Mouse (Mus musculus): ENCODE results near the gene Dbndd2. TPM values are rescaled to one million over a fixed set of nuclear protein-coding genes. Genes with fewer than 3 reads are reported as not detected.
A peak's percentile ranks its signal among the peaks of the same experiment; 100 is the strongest.

Dbndd2 gene
- polyA plus RNA-seq, 1 experiment from 2014 or later = 4.2 TPM

DNA sequence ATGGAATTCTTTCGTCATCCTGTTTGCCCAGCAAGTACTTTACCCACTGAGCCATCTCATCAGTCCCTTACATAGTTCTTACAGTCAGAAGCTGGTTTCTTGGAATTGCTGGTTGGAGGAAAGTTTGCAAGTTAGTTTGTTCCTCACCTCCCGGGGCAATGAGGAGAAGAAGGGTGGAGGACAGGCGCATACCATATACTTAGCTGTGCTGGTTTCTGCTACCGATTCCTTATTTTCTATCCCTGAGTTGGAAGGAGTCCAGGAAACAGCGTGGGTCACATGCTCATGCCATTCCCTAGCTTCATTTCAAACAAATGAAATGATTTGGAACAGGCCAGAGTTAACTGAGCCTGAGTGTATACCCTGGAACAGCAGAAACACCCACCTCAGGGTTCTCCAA, 37.0 kb upstream of the Dbndd2 start:
- no peaks in the 10 kb centered on the region for H3K27me3 ChIP-seq (ENCODE audit: control insufficient read depth, insufficient read depth, low read length)
- DNase-seq (ENCODE audit: low spot score) = no peak
- 82% methylated on average over 5 of the region's 5 CpGs for WGBS
- no peaks in the 10 kb centered on the region for H3K4me1 ChIP-seq (ENCODE audit: control insufficient read depth, insufficient read depth, low read length)
- H3K27ac ChIP-seq (replicated peaks; ENCODE audit: low read depth, low read length) = no peak overlapping the region
- no peak overlapping the region for H3K9ac ChIP-seq (replicated peaks; ENCODE audit: low read length)
- H3K4me2 ChIP-seq (ENCODE audit: low read depth, low read length) = no peak overlapping the region
- H3K9me3 ChIP-seq (replicated peaks; ENCODE audit: control insufficient read depth, low read length) = no peaks in the 10 kb centered on the region
- H3K4me3 ChIP-seq (ENCODE audit: low read depth, low read length) = no peak overlapping the region
- H3K36me3 ChIP-seq (replicated peaks; ENCODE audit: control insufficient read depth, insufficient read depth, low read depth, low read length) = no peaks in the 10 kb centered on the region
- ATAC-seq (replicated peaks; ENCODE audit: insufficient number of reproducible peaks, low FRiP score, low TSS enrichment, low read depth) = no peak

DNA sequence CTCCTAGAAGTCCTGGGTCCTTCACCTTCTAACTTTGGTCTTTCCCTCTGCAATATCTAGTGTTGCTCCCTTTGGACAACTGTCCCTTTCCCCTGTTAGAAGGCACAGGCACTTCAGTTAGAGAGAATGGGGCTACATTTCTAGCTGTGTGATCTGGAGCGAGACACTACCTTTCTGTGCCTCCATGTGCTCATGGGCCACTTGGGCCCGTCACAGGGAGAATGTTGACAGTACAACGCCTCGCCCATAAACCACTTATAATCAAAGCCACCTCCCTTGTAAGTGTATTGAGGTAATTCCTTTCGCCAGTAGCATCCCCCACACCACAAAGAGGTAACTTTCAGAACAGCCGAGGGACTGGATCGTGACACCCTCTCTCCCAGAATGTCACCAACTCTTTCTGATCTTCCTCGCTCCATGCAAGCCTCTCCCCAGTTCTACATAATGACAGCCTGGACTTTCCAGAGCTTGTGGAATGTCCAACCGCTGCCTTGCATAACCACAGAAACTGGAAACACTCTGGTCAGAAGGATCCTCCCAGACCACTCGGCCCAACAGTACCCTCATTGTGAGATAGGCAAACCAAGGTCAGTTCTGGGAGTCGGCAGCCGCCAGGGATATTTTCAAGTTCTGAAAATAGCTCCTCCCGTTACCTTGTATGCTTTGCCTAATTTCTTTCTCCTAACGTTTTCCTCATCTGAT, 36.4 kb upstream of the Dbndd2 start:
- H3K4me1 ChIP-seq (ENCODE audit: control insufficient read depth, insufficient read depth, low read length) = no peaks in the 10 kb centered on the region
- 84% methylated on average over 14 of the region's 14 CpGs for whole genome bisulfite sequencing
- H3K9ac ChIP-seq (replicated peaks; ENCODE audit: low read length) = no peak overlapping the region
- ATAC-seq (replicated peaks; ENCODE audit: insufficient number of reproducible peaks, low FRiP score, low TSS enrichment, low read depth) = no peak
- no peaks in the 10 kb centered on the region for H3K27me3 ChIP-seq (ENCODE audit: control insufficient read depth, insufficient read depth, low read length)
- no peaks in the 10 kb centered on the region for H3K36me3 ChIP-seq (replicated peaks; ENCODE audit: control insufficient read depth, insufficient read depth, low read depth, low read length)
- no peak overlapping the region for H3K4me2 ChIP-seq (ENCODE audit: low read depth, low read length)
- H3K27ac ChIP-seq (replicated peaks; ENCODE audit: low read depth, low read length) = no peak overlapping the region
- no peaks in the 10 kb centered on the region for H3K9me3 ChIP-seq (replicated peaks; ENCODE audit: control insufficient read depth, low read length)
- no peak overlapping the region for H3K4me3 ChIP-seq (ENCODE audit: low read depth, low read length)
- no peak for DNase-seq (ENCODE audit: low spot score)

DNA sequence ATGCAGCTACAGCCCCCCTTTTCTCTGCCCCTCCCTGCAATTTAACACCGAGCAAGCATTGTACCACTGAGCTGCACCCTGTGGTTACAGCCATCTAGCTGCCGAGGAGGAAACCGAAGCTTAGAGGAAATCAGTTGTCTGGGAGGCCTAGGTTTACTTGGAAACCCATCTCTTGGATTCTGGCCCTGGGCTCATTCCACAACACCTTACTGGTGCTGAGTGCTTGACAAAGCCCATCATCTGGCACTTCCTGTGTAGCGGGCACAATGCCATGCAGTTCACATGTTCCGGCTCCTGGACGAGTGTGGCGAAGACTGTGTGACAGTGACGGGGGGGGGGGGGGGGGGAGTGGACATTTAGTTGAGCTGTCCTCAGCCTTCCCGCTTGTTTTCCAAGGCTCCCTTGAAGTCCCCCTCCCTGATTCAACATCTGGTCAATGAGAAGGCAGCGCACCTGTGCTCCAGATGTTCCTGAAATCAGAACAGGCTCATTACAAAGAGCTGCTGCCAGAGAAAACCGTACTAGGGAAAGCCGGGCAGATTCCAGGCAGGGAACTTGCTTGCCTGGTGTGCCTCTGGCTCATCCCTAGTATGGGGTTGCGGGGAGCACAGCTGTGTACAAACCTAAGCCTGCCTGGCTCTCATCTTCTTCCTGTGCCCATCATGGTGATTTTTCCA, 33.8 kb upstream of the Dbndd2 start:
- Histone ChIP-seq H3K27ac (replicated peaks; ENCODE audit: low read depth, low read length) (no peak overlapping the region), H3K36me3 (replicated peaks; ENCODE audit: control insufficient read depth, insufficient read depth, low read depth, low read length) (no peaks in the 10 kb centered on the region), H3K4me3 (ENCODE audit: low read depth, low read length) (no peak overlapping the region), H3K4me2 (ENCODE audit: low read depth, low read length) (no peak overlapping the region), H3K9me3 (replicated peaks; ENCODE audit: control insufficient read depth, low read length) (no peaks in the 10 kb centered on the region), H3K9ac (replicated peaks; ENCODE audit: low read length) (no peak overlapping the region), H3K27me3 (ENCODE audit: control insufficient read depth, insufficient read depth, low read length) (no peaks in the 10 kb centered on the region), H3K4me1 (ENCODE audit: control insufficient read depth, insufficient read depth, low read length) (no peaks in the 10 kb centered on the region)
- ATAC-seq (replicated peaks; ENCODE audit: insufficient number of reproducible peaks, low FRiP score, low TSS enrichment, low read depth) = no peak
- 35% methylated on average over 12 of the region's 13 CpGs for WGBS
- peak; percentile 73 for DNase-seq (ENCODE audit: low spot score)

DNA sequence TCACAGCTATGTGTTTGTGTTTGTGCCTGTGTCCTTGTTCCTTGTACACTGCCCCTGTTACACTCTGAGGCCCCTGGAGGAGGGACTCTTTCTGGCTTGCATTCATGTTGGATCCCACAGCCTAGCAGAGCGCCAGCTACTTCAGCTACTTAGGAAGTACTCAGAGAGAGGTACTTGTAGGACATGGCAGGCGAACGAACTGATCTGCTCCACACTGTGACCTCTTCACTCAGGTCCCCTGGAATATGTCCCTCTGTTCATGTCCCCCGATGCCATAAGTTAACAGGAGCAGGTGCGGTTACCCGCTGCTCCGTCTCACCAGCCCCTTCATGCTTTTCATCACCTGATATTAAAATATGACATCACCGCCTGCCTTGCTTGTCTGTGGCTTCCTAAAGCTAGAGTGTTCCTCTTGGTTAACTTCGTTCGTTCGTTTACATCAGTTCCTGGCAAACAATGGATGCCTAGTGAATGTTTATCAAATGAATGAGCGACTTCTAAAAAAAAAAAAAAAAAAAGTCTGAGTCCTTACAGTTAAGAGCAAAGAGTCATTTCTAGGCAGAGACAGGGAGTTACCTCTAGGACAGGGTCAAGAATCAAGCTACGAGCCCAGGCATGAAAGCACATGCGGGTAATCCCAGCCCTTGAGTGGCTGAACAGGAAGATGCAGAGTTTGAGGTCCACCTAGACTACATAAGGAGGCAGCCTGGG, 32.7 kb upstream of the Dbndd2 start:
- ATAC-seq (replicated peaks; ENCODE audit: insufficient number of reproducible peaks, low FRiP score, low TSS enrichment, low read depth) (no peak), DNase-seq (ENCODE audit: low spot score) (no peak)
- H3K27me3 ChIP-seq (ENCODE audit: control insufficient read depth, insufficient read depth, low read length) = no peaks in the 10 kb centered on the region
- H3K9me3 ChIP-seq (replicated peaks; ENCODE audit: control insufficient read depth, low read length) = no peaks in the 10 kb centered on the region
- H3K9ac ChIP-seq (replicated peaks; ENCODE audit: low read length) = no peak overlapping the region
- no peaks in the 10 kb centered on the region for H3K4me1 ChIP-seq (ENCODE audit: control insufficient read depth, insufficient read depth, low read length)
- H3K4me2 ChIP-seq (ENCODE audit: low read depth, low read length) = no peak overlapping the region
- H3K27ac ChIP-seq (replicated peaks; ENCODE audit: low read depth, low read length) = no peak overlapping the region
- no peak overlapping the region for H3K4me3 ChIP-seq (ENCODE audit: low read depth, low read length)
- no peaks in the 10 kb centered on the region for H3K36me3 ChIP-seq (replicated peaks; ENCODE audit: control insufficient read depth, insufficient read depth, low read depth, low read length)
- 84% methylated on average over 14 of the region's 14 CpGs for WGBS

DNA sequence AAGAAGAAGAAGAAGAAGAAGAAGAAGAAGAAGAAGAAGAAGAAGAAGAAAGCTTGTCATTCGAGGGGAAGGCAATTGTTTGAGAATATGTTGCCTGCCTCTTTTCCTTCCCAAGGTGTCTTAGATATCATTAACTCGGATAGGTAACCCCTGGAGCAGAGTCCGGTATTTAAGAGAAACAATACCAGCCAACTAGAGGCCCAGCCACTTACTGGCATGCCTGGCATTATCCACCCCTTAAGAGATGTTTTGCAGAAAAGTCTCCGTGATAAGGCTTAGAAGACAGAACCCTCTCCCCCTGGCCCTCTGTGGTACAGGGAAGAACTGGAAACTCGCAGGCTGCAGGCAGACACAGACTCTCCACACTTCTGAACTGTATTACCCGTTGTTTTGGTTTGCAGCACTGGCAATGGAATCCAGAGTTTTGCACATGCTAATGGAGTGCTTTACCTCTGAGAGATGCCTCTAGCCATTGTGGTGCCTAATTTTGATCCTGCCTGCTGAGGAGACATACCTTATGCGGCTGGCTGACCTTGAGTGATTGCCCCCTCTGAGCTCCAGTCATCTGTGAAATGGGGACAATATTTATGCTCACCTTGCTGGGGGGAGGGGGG, 31.9 kb upstream of the Dbndd2 start:
- WGBS = 70% methylated on average over 7 of the region's 7 CpGs
- H3K9me3 ChIP-seq (replicated peaks; ENCODE audit: control insufficient read depth, low read length) = no peaks in the 10 kb centered on the region
- no peak for ATAC-seq (replicated peaks; ENCODE audit: insufficient number of reproducible peaks, low FRiP score, low TSS enrichment, low read depth)

DNA sequence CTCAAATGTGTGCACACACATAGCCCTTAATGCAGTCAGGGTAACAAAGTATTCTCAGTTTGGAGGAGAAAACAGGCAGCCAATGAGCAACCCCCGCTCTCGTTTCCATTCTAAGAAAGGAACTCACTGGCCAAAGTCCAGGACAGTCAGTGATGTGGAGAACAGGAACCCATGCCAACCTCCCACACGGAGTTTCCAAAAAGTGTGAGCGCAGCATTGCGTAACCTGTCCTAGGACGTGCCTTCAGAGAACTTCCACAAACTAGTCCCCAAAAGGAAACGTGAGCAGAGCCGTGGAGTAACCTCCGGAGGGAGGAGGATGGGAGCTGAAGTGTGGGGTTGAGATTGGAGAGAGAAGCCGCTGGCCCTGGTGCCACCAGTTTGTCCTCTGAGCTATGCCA, 31.1 kb upstream of the Dbndd2 start:
- WGBS = 86% methylated on average over 10 of the region's 10 CpGs
- Histone ChIP-seq H3K27me3 (ENCODE audit: control insufficient read depth, insufficient read depth, low read length) (no peaks in the 10 kb centered on the region), H3K4me3 (ENCODE audit: low read depth, low read length) (no peak overlapping the region), H3K4me2 (ENCODE audit: low read depth, low read length) (no peak overlapping the region), H3K27ac (replicated peaks; ENCODE audit: low read depth, low read length) (no peak overlapping the region), H3K36me3 (replicated peaks; ENCODE audit: control insufficient read depth, insufficient read depth, low read depth, low read length) (no peaks in the 10 kb centered on the region), H3K4me1 (ENCODE audit: control insufficient read depth, insufficient read depth, low read length) (no peaks in the 10 kb centered on the region), H3K9me3 (replicated peaks; ENCODE audit: control insufficient read depth, low read length) (no peaks in the 10 kb centered on the region), H3K9ac (replicated peaks; ENCODE audit: low read length) (no peak overlapping the region)
- DNase-seq (ENCODE audit: low spot score) (no peak), ATAC-seq (replicated peaks; ENCODE audit: insufficient number of reproducible peaks, low FRiP score, low TSS enrichment, low read depth) (no peak)

More for the DNA sequence above, 31.9 kb upstream of the Dbndd2 start:
- Histone ChIP-seq H3K4me1 (ENCODE audit: control insufficient read depth, insufficient read depth, low read length) (no peaks in the 10 kb centered on the region), H3K36me3 (replicated peaks; ENCODE audit: control insufficient read depth, insufficient read depth, low read depth, low read length) (no peaks in the 10 kb centered on the region), H3K4me2 (ENCODE audit: low read depth, low read length) (no peak overlapping the region), H3K4me3 (ENCODE audit: low read depth, low read length) (no peak overlapping the region), H3K9ac (replicated peaks; ENCODE audit: low read length) (no peak overlapping the region), H3K27me3 (ENCODE audit: control insufficient read depth, insufficient read depth, low read length) (no peaks in the 10 kb centered on the region), H3K27ac (replicated peaks; ENCODE audit: low read depth, low read length) (no peak overlapping the region)
- no peak for DNase-seq (ENCODE audit: low spot score)

DNA sequence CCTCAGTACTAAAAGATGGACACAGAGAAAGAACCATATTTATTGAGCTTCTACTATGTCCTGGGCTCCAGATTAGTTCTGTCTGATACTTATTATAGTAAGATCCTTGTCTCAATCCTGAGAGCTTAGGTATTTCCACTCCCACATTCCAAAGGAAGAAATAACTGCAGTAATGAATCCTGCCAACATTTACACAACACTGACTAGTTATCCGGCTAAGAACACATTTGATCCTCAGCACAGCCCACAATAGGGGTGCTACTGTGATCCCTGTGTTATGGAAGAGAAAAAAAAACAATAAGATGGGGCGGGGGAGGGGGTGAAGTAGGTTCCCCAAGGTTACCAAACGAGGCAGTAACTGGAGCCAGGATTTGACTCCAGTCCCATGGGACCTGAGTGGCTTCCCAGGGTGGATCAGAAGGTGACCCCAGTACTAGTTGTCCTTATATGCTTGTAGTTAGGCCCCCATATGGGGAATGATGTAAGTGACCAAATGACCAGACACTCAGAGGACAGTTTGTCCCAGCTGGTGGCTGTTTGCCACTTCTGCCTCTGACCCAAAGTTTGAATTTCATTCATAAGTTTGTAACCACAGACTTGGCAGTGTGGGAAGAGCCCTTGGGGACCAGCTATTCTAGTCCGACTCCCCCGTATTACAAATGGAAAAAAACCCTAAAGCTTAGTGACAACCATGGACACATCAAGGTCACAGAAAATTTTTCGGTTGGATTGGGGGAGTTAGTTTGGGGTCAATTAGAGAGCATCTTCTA, 30.3 kb upstream of the Dbndd2 start:
- Histone ChIP-seq H3K4me3 (ENCODE audit: low read depth, low read length) (no peak overlapping the region), H3K4me2 (ENCODE audit: low read depth, low read length) (no peak overlapping the region), H3K9ac (replicated peaks; ENCODE audit: low read length) (no peak overlapping the region), H3K27ac (replicated peaks; ENCODE audit: low read depth, low read length) (no peak overlapping the region), H3K9me3 (replicated peaks; ENCODE audit: control insufficient read depth, low read length) (no peaks in the 10 kb centered on the region), H3K36me3 (replicated peaks; ENCODE audit: control insufficient read depth, insufficient read depth, low read depth, low read length) (no peaks in the 10 kb centered on the region), H3K4me1 (ENCODE audit: control insufficient read depth, insufficient read depth, low read length) (no peaks in the 10 kb centered on the region), H3K27me3 (ENCODE audit: control insufficient read depth, insufficient read depth, low read length) (no peaks in the 10 kb centered on the region)
- ATAC-seq (replicated peaks; ENCODE audit: insufficient number of reproducible peaks, low FRiP score, low TSS enrichment, low read depth) (no peak), DNase-seq (ENCODE audit: low spot score) (no peak)
- WGBS = 67% methylated on average over 6 of the region's 6 CpGs

Measured in embryonic facial prominence, embryonic 11.5 days (tissue).